Mouse (Mus musculus) CH12.LX (cell line): Measurements from ENCODE around the gene S100b. TPM values are rescaled to one million over a fixed set of nuclear protein-coding genes. Genes with fewer than 3 reads are reported as not detected.

ENCODE experiments used
- DNase-seq: peaks from one replicate; pipeline ENCODE4 v3.0.0-alpha.2; 2013; ENCODE audit errors: extremely low read depth
- H3K27ac ChIP-seq: 2 replicates; pipeline ENCODE4 v1.5.1; 2012; ENCODE audit warnings: low read depth, mild to moderate bottlenecking, control low read depth, moderate library complexity; ENCODE audit not compliant: insufficient read depth
- H3K27me3 ChIP-seq: replicated peaks from 2 replicates; pipeline ENCODE3; 2012; ENCODE audit warnings: inconsistent platforms
- H3K36me3 ChIP-seq, 2 experiments: replicated peaks in 1 of 2; 2 replicates each; pipeline versions ENCODE3 to v1.6.1; 2012; ENCODE audit warnings: inconsistent platforms in 1 of 2, low read length in 1 of 2, mild to moderate bottlenecking in 1 of 2, mixed read lengths in 1 of 2, moderate library complexity in 1 of 2; ENCODE audit not compliant: control insufficient read depth in 1 of 2, insufficient read depth in 1 of 2
- H3K4me1 ChIP-seq, 2 experiments: 2 replicates each; pipeline ENCODE4 v1.6.1; 2012; ENCODE audit warnings: inconsistent platforms in 1 of 2, moderate library complexity in 1 of 2; ENCODE audit not compliant: insufficient read depth in 2 of 2, control insufficient read depth in 1 of 2
- H3K4me2 ChIP-seq: 2 replicates; pipeline ENCODE4 v1.6.1; 2012; ENCODE audit warnings: low read depth, mild to moderate bottlenecking, control low read depth; ENCODE audit not compliant: poor library complexity, insufficient read depth, severe bottlenecking
- H3K4me3 ChIP-seq, 3 experiments: fragments of 150-350 bp in 1 of 3; sonication (generic) in 1 of 3; replicated peaks in 1 of 3; 2 replicates each; pipeline versions ENCODE3 to v1.5.1; 2011 to 2012; ENCODE audit warnings: low read depth in 2 of 3, low read length in 2 of 3, mild to moderate bottlenecking in 2 of 3, moderate library complexity in 2 of 3, control low read depth in 1 of 3, improper control_type of control experiment in 1 of 3, inconsistent platforms in 1 of 3, mixed read lengths in 1 of 3; ENCODE audit not compliant: poor library complexity in 1 of 3
- H3K79me2 ChIP-seq: replicated peaks from 2 replicates; pipeline ENCODE4 v1.6.1; 2012; ENCODE audit warnings: mild to moderate bottlenecking, moderate library complexity; ENCODE audit not compliant: control insufficient read depth, poor library complexity, insufficient read depth, severe bottlenecking; ENCODE audit errors: extremely low read depth
- H3K9ac ChIP-seq: 2 replicates; pipeline ENCODE4 v1.6.1; 2012; ENCODE audit warnings: low read depth, mild to moderate bottlenecking, control low read depth, moderate library complexity; ENCODE audit not compliant: insufficient read depth
- H3K9me3 ChIP-seq: replicated peaks from 2 replicates; pipeline ENCODE3; 2012; ENCODE audit warnings: low read length, inconsistent platforms, mixed read lengths
- CTCF ChIP-seq, 2 experiments: IDR thresholded peaks in 1 of 2; conservative IDR thresholded peaks in 1 of 2; 2 replicates each; pipeline ENCODE4 v1.5.1; 2011 to 2012; ENCODE audit warnings: low read depth in 2 of 2, low read length in 2 of 2, improper control_type of control experiment in 1 of 2, inconsistent platforms in 1 of 2, mild to moderate bottlenecking in 1 of 2, moderate library complexity in 1 of 2
- E2F4 ChIP-seq: IDR thresholded peaks from 2 replicates; pipeline ENCODE4 v1.6.1; 2011; ENCODE audit warnings: low read depth, low read length, improper control_type of control experiment; ENCODE audit not compliant: insufficient replicate concordance
- ELF1 ChIP-seq: IDR thresholded peaks from 2 replicates; pipeline ENCODE4 v1.6.1; 2014; ENCODE audit warnings: low read depth, mild to moderate bottlenecking, inconsistent platforms, low read length, improper control_type of control experiment
- GABPA ChIP-seq: IDR thresholded peaks from 2 replicates; pipeline ENCODE4 v1.6.1; 2012; ENCODE audit warnings: low read depth, low read length, improper control_type of control experiment, inconsistent platforms; ENCODE audit not compliant: insufficient replicate concordance
- HCFC1 ChIP-seq: IDR thresholded peaks from 2 replicates; pipeline ENCODE4 v1.6.1; 2012; ENCODE audit warnings: low read depth, mild to moderate bottlenecking, inconsistent platforms, low read length, improper control_type of control experiment
- IRF4 ChIP-seq: IDR thresholded peaks from 2 replicates; pipeline ENCODE4 v1.6.1; 2014; ENCODE audit warnings: low read depth, mild to moderate bottlenecking, inconsistent platforms, low read length, improper control_type of control experiment
- JUN ChIP-seq: IDR thresholded peaks from 2 replicates; pipeline ENCODE4 v1.6.1; 2011; ENCODE audit warnings: low read depth, mild to moderate bottlenecking, low read length, improper control_type of control experiment, moderate library complexity; ENCODE audit not compliant: insufficient read depth
- JUND ChIP-seq: conservative IDR thresholded peaks from 2 replicates; pipeline ENCODE4 v1.6.1; 2011; ENCODE audit warnings: low read depth, low read length, improper control_type of control experiment
- KAT2A ChIP-seq: IDR thresholded peaks from 2 replicates; pipeline ENCODE4 v1.6.1; 2012; ENCODE audit warnings: low read length, improper control_type of control experiment, inconsistent platforms; ENCODE audit not compliant: insufficient replicate concordance
- MAX ChIP-seq: IDR thresholded peaks from 2 replicates; pipeline ENCODE4 v1.6.1; 2011; ENCODE audit warnings: low read length, improper control_type of control experiment
- NELFE ChIP-seq: IDR thresholded peaks from 2 replicates; pipeline ENCODE4 v1.6.1; 2011; ENCODE audit warnings: low read depth, low read length, improper control_type of control experiment
- NRF1 ChIP-seq: IDR thresholded peaks from 2 replicates; pipeline ENCODE4 v1.6.1; 2014; ENCODE audit warnings: low read depth, mild to moderate bottlenecking, inconsistent platforms, low read length, improper control_type of control experiment, moderate library complexity
- POLR2A ChIP-seq: IDR thresholded peaks from 2 replicates; pipeline ENCODE4 v1.6.1; 2011; ENCODE audit warnings: low read depth, mild to moderate bottlenecking, improper control_type of control experiment, low read length
- RAD21 ChIP-seq: IDR thresholded peaks from 2 replicates; pipeline ENCODE4 v1.6.1; 2011; ENCODE audit warnings: low read depth, mild to moderate bottlenecking, low read length, improper control_type of control experiment, moderate library complexity
- RCOR1 ChIP-seq: conservative IDR thresholded peaks from 2 replicates; pipeline ENCODE4 v1.6.1; 2012; ENCODE audit warnings: low read depth, mild to moderate bottlenecking, inconsistent platforms, low read length, improper control_type of control experiment
- SIN3A ChIP-seq: IDR thresholded peaks from 2 replicates; pipeline ENCODE4 v1.6.1; 2012; ENCODE audit warnings: low read length, improper control_type of control experiment, inconsistent platforms
- SMC3 ChIP-seq: IDR thresholded peaks from 2 replicates; pipeline ENCODE4 v1.6.1; 2011; ENCODE audit warnings: low read depth, low read length, improper control_type of control experiment
- TBP ChIP-seq: conservative IDR thresholded peaks from 2 replicates; pipeline ENCODE4 v1.6.1; 2011; ENCODE audit warnings: low read depth, low read length, improper control_type of control experiment
- TCF12 ChIP-seq: IDR thresholded peaks from 2 replicates; pipeline ENCODE4 v1.6.1; 2014; ENCODE audit warnings: low read depth, mild to moderate bottlenecking, inconsistent platforms, low read length, improper control_type of control experiment
- UBTF ChIP-seq: IDR thresholded peaks from 2 replicates; pipeline ENCODE4 v1.6.1; 2012; ENCODE audit warnings: low read depth, mild to moderate bottlenecking, inconsistent platforms, low read length, improper control_type of control experiment, moderate library complexity
- ZC3H11A ChIP-seq: IDR thresholded peaks from 2 replicates; pipeline ENCODE4 v1.6.1; 2012; ENCODE audit warnings: low read depth, mild to moderate bottlenecking, inconsistent platforms, low read length, improper control_type of control experiment
- ZKSCAN1 ChIP-seq: IDR thresholded peaks from 2 replicates; pipeline ENCODE4 v1.6.1; 2012; ENCODE audit warnings: low read depth, inconsistent platforms, low read length, improper control_type of control experiment, borderline replicate concordance
- ZMIZ1 ChIP-seq: IDR thresholded peaks from 2 replicates; pipeline ENCODE4 v1.6.1; 2012; ENCODE audit warnings: low read depth, mild to moderate bottlenecking, inconsistent platforms, low read length, improper control_type of control experiment
- dilution Hi-C: fragments of 300-500 bp; cut with MboI; formaldehyde crosslinking; loops from 2 replicates; pipeline ENCODE4 v1.14.3; 2020; ENCODE audit warnings: low sequenced_read_pairs; ENCODE audit not compliant: extremely low pct_unique_long_range_greater_than_20kb, extremely low pct_ligation_motif_present
- in situ Hi-C: fragments of 300-500 bp; cut with MboI; formaldehyde crosslinking; loops from 3 replicates; pipeline ENCODE4 v1.14.3; 2019; ENCODE audit warnings: low sequenced_read_pairs, low pct_ligation_motif_present, low pct_unique_long_range_greater_than_20kb, mixed read lengths
- polyA plus RNA-seq: library from polyadenylated mRNA; unstranded; fragments of >175 nt; gene quantifications from 2 replicates; pipeline ENCODE4 v1.2.1, GENCODE M21; 2012; ENCODE audit warnings: low read depth; ENCODE audit not compliant: insufficient read length
- total RNA-seq, 2 experiments: library from RNA; depleted of rRNA; stranded (reverse); fragments of 300-350 nt in 1 of 2; fragments of >200 nt in 1 of 2; gene quantifications; 2 replicates each; pipeline ENCODE4 v1.2.3; 2012 to 2014

The S100b gene
- total and polyA plus RNA-seq, 3 experiments, result not detected

- in situ Hi-C loops (no loop called here), dilution Hi-C loops (no loop called here)
- Histone ChIP-seq H3K4me1 (peaks cover 3 to 15% of the 10 kb centered on the region in 2 experiments; a peak in 3 of 4 replicates), H3K36me3 (peaks cover 0 to 14% of the 10 kb centered on the region in 2 experiments), H3K4me3 (peak within 1 kb of the TSS; percentile 59 to 96 (median 84)), H3K4me2 (peak within 1 kb of the TSS; percentile 74), H3K27me3 (no peaks in the 10 kb centered on the region), H3K9me3 (no peaks in the 10 kb centered on the region), H3K27ac (peak within 1 kb of the TSS; percentile 62), H3K9ac (peak within 1 kb of the TSS; percentile 73), H3K79me2 (no peaks in the 10 kb centered on the region)
- TF ChIP-seq TBP, result 0 out of 2 replicates have a peak, but pooled peaks have one; percentile 50
- TF ChIP-seq HCFC1, result peak; percentile 51
- peak; percentile 70 for TF ChIP-seq POLR2A
- peak; percentile 72 for TF ChIP-seq TCF12
- TF ChIP-seq RAD21, result no peak
- TF ChIP-seq JUN, result no peak
- TF ChIP-seq RCOR1, result peak; percentile 38; the same call in 1 of the 2 replicates
- TF ChIP-seq KAT2A, result 0 out of 2 replicates have a peak, but pooled peaks have one; percentile 6
- no peak for TF ChIP-seq GABPA
- TF ChIP-seq NELFE, result peak; percentile 87
- peak; percentile 59 for TF ChIP-seq ZMIZ1
- peak; percentile 70 for TF ChIP-seq ELF1
- peak; percentile 50 for TF ChIP-seq SIN3A
- TF ChIP-seq MAX, result peak; percentile 51; the same call in 1 of the 2 replicates
- no peak for TF ChIP-seq SMC3
- peak in 1 of 2 experiments; percentile 21; a peak in 1 of 4 replicates for TF ChIP-seq CTCF (conservative IDR thresholded peaks at IDR 0.05 in 1 of 2, IDR thresholded peaks at IDR 0.05 in 1 of 2; ENCODE audit: low read depth in 2 of 2, low read length in 2 of 2)
- TF ChIP-seq NRF1, result peak; percentile 94
- DNase-seq, result peak; percentile 93
Observed at GRCm38 (mm10) chr10:76237341-76238225, 16.1 kb upstream of the S100b start, which contains the start of gene Prmt2. Gene Prmt2 (minus strand): TSS chr10:76237865.

GRCm38 (mm10) chr10:76239401-76239800, 14.3 kb upstream of the S100b start:
- Histone ChIP-seq H3K79me2 (no peaks in the 10 kb centered on the region), H3K4me2 (no peak overlapping the region), H3K9me3 (no peaks in the 10 kb centered on the region), H3K4me1 (peaks cover 3 to 15% of the 10 kb centered on the region in 2 experiments; a peak in 3 of 4 replicates), H3K27ac (no peak overlapping the region), H3K27me3 (no peaks in the 10 kb centered on the region), H3K36me3 (peaks cover 0 to 12% of the 10 kb centered on the region in 2 experiments), H3K9ac (no peak overlapping the region), H3K4me3 (no peak overlapping the region)
- in situ Hi-C loops (no loop called here), dilution Hi-C loops (no loop called here)
- no peak for TF ChIP-seq E2F4
- no peak for TF ChIP-seq JUND
- no peak for TF ChIP-seq ZKSCAN1
- TF ChIP-seq RAD21, result no peak
- TF ChIP-seq POLR2A, result no peak
- no peak for TF ChIP-seq RCOR1
- TF ChIP-seq UBTF, result no peak
- no peak for TF ChIP-seq IRF4
- no peak for TF ChIP-seq NRF1
- TF ChIP-seq ZC3H11A, result no peak
- no peak for DNase-seq
